Mouse (Mus musculus) layer of hippocampus, adult 6 months (tissue): ENCODE data around the gene Slc9a5. TPM values are rescaled to one million over a fixed set of nuclear protein-coding genes. Genes with fewer than 3 reads are reported as not detected.

Experiments used
- long read RNA-seq, 2 experiments: library from polyadenylated mRNA; unstranded; transcript quantifications; one replicate each; pipeline ENCODE4 v2.0.0; 2019 to 2020
- microRNA-seq: library from miRNA; unstranded; fragments of <30 nt; microRNA quantifications from one replicate; pipeline ENCODE4 v1.2.0, GENCODE M21; 2020
- polyA plus RNA-seq: library from polyadenylated mRNA; unstranded; fragments of <200 nt; fragmentation: Nextera tagmentation; gene quantifications from 2 replicates; pipeline ENCODE4 v1.2.3, GENCODE M21; 2021

The Slc9a5 gene
- 1.4 and 1.7 TPM in 2 replicates for polyA plus RNA-seq
- long read RNA-seq, experiment 1, partial matches to known transcripts: 0 of 2 reads
- long read RNA-seq, experiment 1, other reads (novel, unspliced or antisense): 2 of 2 reads
- long read RNA-seq, experiment 2, transcript Slc9a5-201 (16 exons, 3,499 nt): major isoform, 11 of 23 reads
- long read RNA-seq, experiment 2, partial matches to known transcripts: 3 of 23 reads
- long read RNA-seq, experiment 2, other reads (novel, unspliced or antisense): 9 of 23 reads

GRCm38 (mm10) chr8:105348450-105349095 lies at the start of gene Slc9a5:
Slc9a5 (plus strand) TSS chr8:105348843.

GRCm38 (mm10) chr8:105305211-105306145 lies 43.2 kb upstream of the Slc9a5 start, which contains the start of gene Elmo3:
Elmo3 (plus strand) TSS chr8:105305601.

GRCm38 (mm10) chr8:105326141-105326672 lies 22.4 kb upstream of the Slc9a5 start, which contains the start of the genes Lrrc29 and Tmem208:
Lrrc29 (minus strand) TSS chr8:105326278.
Tmem208 (plus strand) TSS chr8:105326354.

GRCm38 (mm10) chr8:105347428-105348221 lies 1.0 kb upstream of the Slc9a5 start, which contains the start of gene Fhod1:
Fhod1 (minus strand) TSS chr8:105347953.

GRCm38 (mm10) chr8:105373032-105373431 lies 24.4 kb downstream of the Slc9a5 start, which contains the start of gene Plekhg4:
Plekhg4 (plus strand) TSS chr8:105373274.

GRCm38 (mm10) chr8:105413391-105413790 lies 64.7 kb downstream of the Slc9a5 start, which contains the start of the genes Kctd19 and Lrrc36:
Kctd19 (minus strand) TSS chr8:105413502.
Lrrc36 (plus strand) TSS chr8:105413571.

Small RNA genes lying within 50 kb of the gene (microRNA-seq; reads per million reads assigned to microRNA genes)
- not detected for gene Gm27320
- gene Mir328: 10,700 reads per million, percentile 96 among the genes with 10 or more reads in this experiment

Other genes with a start within 250 kb of the Slc9a5 start
- not detected in 2 replicates for gene Ces4a, start 217.0 kb upstream of the Slc9a5 start, polyA plus RNA-seq
- gene Cbfb, start 178.2 kb upstream of the Slc9a5 start, polyA plus RNA-seq: 9.7 and 11.5 TPM in 2 replicates
- 24.7 and 25.1 TPM in 2 replicates for gene D230025D16Rik, start 123.7 kb upstream of the Slc9a5 start, polyA plus RNA-seq
- gene B3gnt9, start 93.7 kb upstream of the Slc9a5 start, polyA plus RNA-seq: 2.7 and 3.0 TPM in 2 replicates
- gene Tradd, start 84.2 kb upstream of the Slc9a5 start, polyA plus RNA-seq: 5.5 and 7.2 TPM in 2 replicates
- gene Fbxl8, start 84.2 kb upstream of the Slc9a5 start, polyA plus RNA-seq: 2.0 and 2.1 TPM in 2 replicates
- 2.7 and 2.8 TPM in 2 replicates for gene Hsf4, start 79.0 kb upstream of the Slc9a5 start, polyA plus RNA-seq
- gene Nol3, start 72.7 kb upstream of the Slc9a5 start, polyA plus RNA-seq: 21.1 and 23.4 TPM in 2 replicates
- gene 4931428F04Rik, start 59.0 kb upstream of the Slc9a5 start, polyA plus RNA-seq: 9.5 and 11.5 TPM in 2 replicates
- 2.6 and 4.1 TPM in 2 replicates for gene Exoc3l, start 52.7 kb upstream of the Slc9a5 start, polyA plus RNA-seq
- 7.7 and 9.2 TPM in 2 replicates for gene E2f4, start 51.2 kb upstream of the Slc9a5 start, polyA plus RNA-seq
- 0.62 and 1.5 TPM in 2 replicates for gene Elmo3, start 43.2 kb upstream of the Slc9a5 start, polyA plus RNA-seq
- gene Lrrc29, start 22.6 kb upstream of the Slc9a5 start, polyA plus RNA-seq: 0.88 and 1.2 TPM in 2 replicates
- 98.7 and 116 TPM in 2 replicates for gene Tmem208, start 22.5 kb upstream of the Slc9a5 start, polyA plus RNA-seq
- gene Fhod1, start 890 bp upstream of the Slc9a5 start, polyA plus RNA-seq: 0.04 and 0.34 TPM in 2 replicates
- gene Plekhg4, start 24.4 kb downstream of the Slc9a5 start, polyA plus RNA-seq: 0.11 TPM in 1 of 2 replicates, not detected in the other
- gene Kctd19, start 64.7 kb downstream of the Slc9a5 start, polyA plus RNA-seq: not detected in 2 replicates
- 0.36 and 0.43 TPM in 2 replicates for gene Lrrc36, start 64.7 kb downstream of the Slc9a5 start, polyA plus RNA-seq
- gene Tppp3, start 122.7 kb downstream of the Slc9a5 start, polyA plus RNA-seq: 45.8 and 47.2 TPM in 2 replicates
- gene Zdhhc1, start 148.1 kb downstream of the Slc9a5 start, polyA plus RNA-seq: 18.5 and 23.0 TPM in 2 replicates
- gene Hsd11b2, start 169.9 kb downstream of the Slc9a5 start, polyA plus RNA-seq: not detected in 2 replicates
- 112 and 125 TPM in 2 replicates for gene Atp6v0d1, start 217.2 kb downstream of the Slc9a5 start, polyA plus RNA-seq